Mouse (Mus musculus) adrenal gland, postnatal 4 days (tissue): ENCODE measurements around the gene Mrps36. TPM values are rescaled to one million over a fixed set of nuclear protein-coding genes. Genes with fewer than 3 reads are reported as not detected.
A peak's percentile ranks its signal among the peaks of the same experiment; 100 is the strongest.
"Not testable (repeated sequence)": the region's sequence is repeated elsewhere in the genome, so short reads cannot be mapped to it uniquely, and the experiment has no call there.

ENCODE experiments used
- DNase-seq, 2 experiments: peaks; one replicate each; pipeline ENCODE4 v3.0.0; 2021 to 2022; ENCODE audit warnings: low spot score in 2 of 2, mixed read lengths in 2 of 2
- total RNA-seq, 2 experiments: library from RNA; stranded (reverse); gene quantifications; 2 replicates each; pipeline ENCODE4 v1.2.3; 2021

Gene Mrps36
- total RNA-seq, 2 experiments from 2014 or later, result 95.5 to 102 TPM

- DNase-seq, result no peak
These were observed 1.6 kb downstream of the Mrps36 start for GRCm38 (mm10) chr13:100742831-100743230.

GRCm38 (mm10) chr13:100732756-100733155 lies 11.7 kb downstream of the Mrps36 start:
- no peak for DNase-seq

- DNase-seq, result not testable (repeated sequence)
These were observed 12.9 kb downstream of the Mrps36 start for GRCm38 (mm10) chr13:100731462-100732046.

DNA sequence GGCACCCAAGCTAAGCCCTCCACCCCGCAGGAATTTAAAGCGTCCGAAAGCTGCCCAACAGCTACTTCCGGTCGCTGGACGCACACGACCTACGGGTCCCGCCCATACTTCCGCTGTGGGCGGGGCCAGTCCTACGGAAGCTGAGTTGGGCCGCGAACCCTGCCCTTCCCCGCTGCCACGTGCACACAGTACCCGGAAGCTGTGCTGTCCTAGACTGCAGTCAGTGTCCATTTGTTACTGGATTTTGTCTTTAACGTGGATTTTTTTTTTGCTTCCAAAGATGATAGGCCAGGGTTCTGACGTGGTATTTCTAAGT lies 13.6 kb downstream of the Mrps36 start, which contains the start of gene Cdk7:
Cdk7 (minus strand) TSS at position 79 of the 316 bp plus-strand sequence.
- DNase-seq, result peak; percentile 81 to 83

DNA sequence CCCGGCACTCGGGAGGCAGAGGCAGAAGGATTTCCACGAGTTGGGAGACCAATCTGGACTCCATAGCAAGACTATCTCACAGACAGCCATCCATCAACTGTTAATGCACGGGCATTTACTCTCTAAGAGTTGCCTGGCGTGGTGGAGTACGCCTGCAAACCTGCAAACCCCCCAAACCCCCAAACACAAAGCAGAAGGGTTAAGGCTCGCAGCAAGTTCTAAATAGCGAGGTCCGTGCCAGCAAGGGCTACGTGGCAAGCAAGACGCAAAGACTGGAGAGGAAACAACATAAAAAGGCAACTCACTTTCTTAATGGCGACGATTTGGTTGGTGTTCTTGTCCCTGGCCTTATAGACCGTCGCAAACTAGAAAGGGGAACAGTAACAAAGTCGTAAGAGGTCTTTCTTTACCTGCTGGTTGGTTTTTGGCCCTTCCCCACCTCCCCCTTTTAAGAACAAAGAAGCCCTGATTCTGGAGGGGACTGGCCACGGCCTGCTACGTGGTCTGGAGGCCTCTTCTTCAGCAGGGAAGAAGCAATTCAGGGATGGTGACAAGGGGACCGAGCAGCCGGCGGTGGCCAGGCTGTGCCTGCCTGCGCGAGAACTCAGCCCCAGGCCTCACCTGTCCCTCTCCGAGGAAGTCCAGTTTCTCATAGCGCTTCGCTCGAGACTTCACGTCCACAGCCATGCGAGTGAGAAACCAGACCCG lies 14.2 kb downstream of the Mrps36 start:
- DNase-seq, result no peak

- not testable (repeated sequence) for DNase-seq
These were observed 15.9 kb downstream of the Mrps36 start for GRCm38 (mm10) chr13:100728530-100728929.

DNA sequence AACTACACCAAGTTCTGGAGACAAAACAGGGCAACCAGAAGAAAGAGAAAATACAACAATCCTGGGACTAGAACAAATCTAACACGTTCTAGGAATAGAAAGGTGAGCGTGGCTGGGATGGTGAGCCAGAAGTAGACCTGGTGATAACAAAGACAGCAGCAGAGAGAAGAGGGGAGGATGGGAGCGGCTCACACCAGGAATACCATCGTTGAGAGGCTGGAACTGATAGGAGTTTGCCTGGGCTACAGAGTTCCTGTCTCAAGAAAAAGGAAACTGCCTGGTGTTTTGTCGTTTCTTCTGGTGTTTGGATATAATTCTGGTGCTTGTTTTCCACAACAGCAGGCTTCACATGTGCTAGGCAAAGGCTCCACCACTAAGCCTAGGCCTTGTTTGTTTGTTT lies 16.4 kb downstream of the Mrps36 start:
- no peak for DNase-seq

GRCm38 (mm10) chr13:100725194-100725593 lies 19.3 kb downstream of the Mrps36 start:
- DNase-seq, result no peak

GRCm38 (mm10) chr13:100724051-100724754 lies 20.3 kb downstream of the Mrps36 start:
- no peak for DNase-seq

DNA sequence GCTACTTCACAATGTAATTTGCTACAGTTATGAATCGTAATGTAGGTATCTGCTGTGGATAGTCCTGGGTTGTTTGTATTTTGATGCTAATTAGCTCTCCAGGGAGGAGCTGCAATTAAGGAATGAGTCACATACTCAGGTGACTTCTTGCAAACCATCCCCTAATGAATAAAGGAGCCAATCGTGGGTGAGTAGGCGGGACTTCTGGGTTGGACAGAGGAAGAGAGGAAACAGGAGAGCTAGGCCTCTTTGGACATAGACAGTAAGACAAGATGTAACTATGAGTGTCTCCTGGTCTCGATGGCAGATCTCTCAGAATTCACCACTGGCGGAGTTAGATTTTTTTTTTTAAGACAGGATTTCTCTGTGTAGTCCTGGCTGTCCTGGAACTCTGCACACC lies 22.8 kb downstream of the Mrps36 start:
- DNase-seq, result no peak

GRCm38 (mm10) chr13:100715467-100715866 lies 29.0 kb downstream of the Mrps36 start:
- DNase-seq, result no peak

DNA sequence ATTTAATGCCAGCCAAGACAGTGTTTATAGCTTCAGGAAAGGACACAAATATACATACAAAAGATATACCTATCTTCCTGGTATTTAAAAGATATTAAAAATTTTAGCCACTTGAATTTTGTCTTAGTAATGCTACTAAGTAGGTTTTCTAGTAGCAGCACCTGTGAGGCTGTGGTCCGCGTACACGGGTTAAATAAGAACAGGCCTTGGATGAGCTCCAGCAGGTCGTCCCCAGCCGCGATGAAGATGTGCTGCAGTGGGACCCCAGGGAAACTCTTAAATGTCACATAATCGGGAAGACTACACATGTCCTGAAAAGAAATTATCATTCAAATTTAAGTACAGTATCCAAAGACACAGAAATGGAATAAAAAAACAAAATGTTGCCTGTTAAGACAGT lies 38.3 kb downstream of the Mrps36 start:
- DNase-seq, result no peak

- DNase-seq, result no peak
These were observed 41.0 kb downstream of the Mrps36 start for GRCm38 (mm10) chr13:100703468-100703867.

DNA sequence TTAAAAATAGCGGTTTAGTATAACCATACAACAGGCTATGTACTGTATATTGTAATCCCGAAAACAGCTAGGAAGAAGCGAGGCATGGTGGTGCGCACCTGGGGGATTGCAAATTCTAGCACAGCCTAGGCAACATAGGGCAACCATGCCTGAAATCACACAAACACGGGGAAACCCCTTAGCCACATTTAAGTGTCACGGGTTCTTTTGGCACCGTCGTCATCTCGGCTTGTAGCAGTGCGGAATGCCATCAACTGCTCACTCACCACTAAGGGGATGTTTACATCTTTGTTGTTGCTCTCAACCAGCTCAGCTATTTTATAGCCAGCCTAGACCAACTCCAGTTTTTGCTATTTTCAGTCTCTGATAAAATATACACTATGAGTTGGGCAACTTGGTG lies 45.6 kb downstream of the Mrps36 start:
- DNase-seq, result no peak

- no peak for DNase-seq
These were observed 46.9 kb downstream of the Mrps36 start for GRCm38 (mm10) chr13:100697541-100697940.

DNA sequence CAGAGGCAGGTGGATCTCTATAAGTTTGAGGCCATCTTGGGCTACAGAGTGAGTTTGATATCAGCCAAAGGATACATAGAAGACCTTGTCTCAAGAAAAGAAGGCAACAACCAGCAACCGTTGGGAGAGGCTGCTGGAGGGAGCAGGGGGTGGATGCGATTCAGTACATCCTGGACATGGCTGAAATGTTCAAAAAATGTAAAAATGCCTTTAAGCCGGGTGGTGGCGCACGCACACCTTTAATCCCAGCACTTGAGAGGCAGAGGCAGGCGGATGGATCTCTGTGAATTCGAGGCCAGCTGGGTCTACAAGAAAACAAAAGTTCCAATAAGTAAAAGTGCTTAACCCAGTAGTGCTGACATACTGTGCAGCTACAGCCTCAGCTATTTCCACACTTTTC lies 56.9 kb downstream of the Mrps36 start:
- no peak for DNase-seq

Other genes with a start within 250 kb of the Mrps36 start
- 10 to 100 TPM; 16.1 to 18.5 TPM for gene Ocln, start 191.9 kb downstream of the Mrps36 start, total RNA-seq
- 1 to 10 TPM; 2.6 to 4.4 TPM for gene Marveld2, start 127.7 kb downstream of the Mrps36 start, total RNA-seq
- gene Ak6, start 93.7 kb downstream of the Mrps36 start, total RNA-seq, result 10 to 100 TPM; 90.4 to 92.4 TPM
- 10 to 100 TPM; 21.6 to 22.0 TPM for gene Rad17, start 93.6 kb downstream of the Mrps36 start, total RNA-seq
- gene Taf9, start 93.1 kb downstream of the Mrps36 start, total RNA-seq, result 10 to 100 TPM; 10.1 to 15.0 TPM
- 1 to 10 TPM; 3.3 to 3.7 TPM for gene Ccdc125, start 74.9 kb downstream of the Mrps36 start, total RNA-seq
- gene Cdk7, start 13.7 kb downstream of the Mrps36 start, total RNA-seq, result 10 to 100 TPM; 66.5 to 68.2 TPM
- 10 to 100 TPM in 1 of 2 experiments, 1 to 10 TPM in 1; 9.3 to 12.9 TPM for gene Cenph, start 31.2 kb upstream of the Mrps36 start, total RNA-seq
- gene Ccnb1, start 41.9 kb upstream of the Mrps36 start, total RNA-seq, result 10 to 100 TPM; 42.2 to 59.1 TPM
- 10 to 100 TPM; 50.3 to 51.3 TPM for gene Slc30a5, start 88.8 kb upstream of the Mrps36 start, total RNA-seq